In the genomic region with DNA sequence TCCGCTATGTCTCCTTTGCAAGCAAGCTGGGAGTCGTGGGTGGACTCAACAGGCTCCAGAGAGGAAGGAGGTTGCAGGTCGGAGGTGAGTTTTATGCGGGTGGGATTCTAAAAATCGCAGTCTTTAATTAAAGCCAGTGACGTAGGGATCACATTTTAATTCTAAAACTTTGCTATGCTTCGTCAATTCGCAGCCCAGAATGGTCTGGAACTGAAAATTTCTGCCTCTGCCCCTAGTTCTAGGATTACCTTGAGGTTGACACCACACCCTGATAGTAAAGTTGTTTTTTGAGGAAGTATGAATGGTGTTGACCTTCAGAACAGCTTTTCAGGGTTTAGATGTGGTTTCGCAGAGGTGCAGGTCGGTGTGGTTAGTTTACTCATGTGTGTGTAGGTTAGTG, we compare ENCODE assay signal across 8 mouse cellular contexts. TPM values are rescaled to one million over a fixed set of nuclear protein-coding genes. Genes with fewer than 3 reads are reported as not detected.
A peak's percentile ranks its signal among the peaks of the same experiment; 100 is the strongest.
DNase-seq lines count a peak whose midpoint lies in the region; ATAC-seq lines count a peak whose summit lies in the region.

No protein-coding gene starts in this region.

- H3K36me3 ChIP-seq in hindbrain, embryonic 13.5 days: peaks cover 7% of the 10 kb centered on the region
- H3K36me3 ChIP-seq in midbrain, embryonic 10.5 days: peaks cover 13% of the 10 kb centered on the region

- H3K27ac ChIP-seq in hindbrain, embryonic 13.5 days: no peak overlapping the region
- peak overlapping the region; percentile 99 for H3K27ac ChIP-seq in midbrain, embryonic 10.5 days (replicated peaks)

- no peaks in the 10 kb centered on the region for H3K27me3 ChIP-seq in hindbrain, embryonic 13.5 days
- H3K27me3 ChIP-seq in midbrain, embryonic 10.5 days (ENCODE audit: low read depth, poor library complexity, severe bottlenecking): no peaks in the 10 kb centered on the region

- H3K4me3 ChIP-seq in hindbrain, embryonic 13.5 days: peak overlapping the region; percentile 97
- H3K4me3 ChIP-seq in midbrain, embryonic 10.5 days: peak overlapping the region; percentile 99

- peak overlapping the region; percentile 99 for H3K9ac ChIP-seq in hindbrain, embryonic 13.5 days

- H3K4me2 ChIP-seq in hindbrain, embryonic 13.5 days: peak overlapping the region; percentile 67

- no peak for ATAC-seq in hindbrain, embryonic 13.5 days (ENCODE audit: low FRiP score)
- ATAC-seq in inflammation-experienced regulatory T-cells, adult 6 months: no peak

- DNase-seq in kidney, adult 9 months: peak; percentile 32
- no peak for DNase-seq in kidney, adult 11 months
- DNase-seq in T-cell, adult 2 months (ENCODE audit: low spot score): peak; percentile 21
- DNase-seq in midbrain, embryonic 10.5 days (ENCODE audit: low spot score): no peak
- DNase-seq in right cerebral cortex, adult 18-20 months: no peak
- no peak for DNase-seq in layer of hippocampus, postnatal 36 days

- no peaks in the 10 kb centered on the region for H3K9me3 ChIP-seq in hindbrain, embryonic 13.5 days
- H3K9me3 ChIP-seq in midbrain, embryonic 10.5 days (replicated peaks): no peaks in the 10 kb centered on the region

- WGBS in hindbrain, embryonic 13.5 days: 44% methylated on average over 10 of the region's 10 CpGs
- 54% methylated on average over 10 of the region's 10 CpGs for WGBS in midbrain, embryonic 10.5 days

- peaks cover 30% of the 10 kb centered on the region for H3K4me1 ChIP-seq in hindbrain, embryonic 13.5 days (replicated peaks)
- peaks cover 20% of the 10 kb centered on the region for H3K4me1 ChIP-seq in midbrain, embryonic 10.5 days

RNA-seq across cellular contexts. Expression of gene Add1, which starts 1.3 kb away (rescaled TPM):
- polyA plus RNA-seq in hindbrain, embryonic 13.5 days (2015; fragmentation: Nextera tagmentation; extraction: Ambion mirVana): 206 and 216 TPM in 2 replicates
- polyA plus RNA-seq in midbrain, embryonic 10.5 days (2016; fragmentation: Nextera tagmentation; extraction: Ambion mirVana): 166 and 195 TPM in 2 replicates
- 100 to 1,000 TPM in 1 of 3 experiments, 10 to 100 TPM in 2; 91.1 to 101 (median 93.7) TPM for polyA plus RNA-seq in inflammation-experienced regulatory T-cells, adult 6 months (2017; shearing (Covaris generic))
- total RNA-seq in layer of hippocampus, postnatal 36 days (2021): 100 to 1,000 TPM; 441 to 450 TPM

RNA-seq across cellular contexts. Expression of gene Sh3bp2, which starts 49.1 kb away (rescaled TPM):
- polyA plus RNA-seq in hindbrain, embryonic 13.5 days (2015; fragmentation: Nextera tagmentation; extraction: Ambion mirVana): 17.1 and 20.9 TPM in 2 replicates
- polyA plus RNA-seq in midbrain, embryonic 10.5 days (2016; fragmentation: Nextera tagmentation; extraction: Ambion mirVana): 6.4 and 10.3 TPM in 2 replicates
- polyA plus RNA-seq in inflammation-experienced regulatory T-cells, adult 6 months (2017; shearing (Covaris generic)): 10 to 100 TPM in 2 of 3 experiments, 1 to 10 TPM in 1; 4.0 to 15.0 (median 10.2) TPM
- 1 to 10 TPM; 3.2 to 4.5 TPM for total RNA-seq in layer of hippocampus, postnatal 36 days (2021)

Comparison
In these comparisons a context has a peak if more than half of its experiments do, and no peak if none do; other contexts are left out.
1. DNase-seq: peak in kidney, adult 9 months (single experiment) and T-cell, adult 2 months (single experiment); none in kidney, adult 11 months (single experiment), midbrain, embryonic 10.5 days (single experiment), right cerebral cortex, adult 18-20 months (single experiment) and layer of hippocampus, postnatal 36 days (0 of 2).